In genomic region chr11:75016309-75016860, GRCm38 (mm10) we compare ENCODE assay signal across 13 mouse cellular contexts.
A peak's percentile ranks its signal among the peaks of the same experiment; 100 is the strongest.
DNase-seq lines count a peak whose midpoint lies in the region; ATAC-seq and TF ChIP-seq lines count a peak whose summit lies in the region.
"Had no signal": no experiment of that assay in that cellular context is flagged by ENCODE, and none has a peak within 500 bp of the region (broad histone marks: within the 10 kb centered on the region; RNA-seq: fewer than 3 reads in every experiment).

No protein-coding gene starts in this region.

- no peaks in the 10 kb centered on the region for H3K36me3 ChIP-seq in heart, embryonic 10.5 days
- 0 out of 2 replicates have a peak, but pooled peaks cover 4% of the 10 kb centered on the region for H3K36me3 ChIP-seq in lung, embryonic 14.5 days (ENCODE audit: insufficient read depth)
- no peaks in the 10 kb centered on the region for H3K36me3 ChIP-seq in stomach, embryonic 14.5 days (ENCODE audit: control insufficient read depth, insufficient read depth, low read length)
- no peaks in the 10 kb centered on the region for H3K36me3 ChIP-seq in midbrain, embryonic 13.5 days

- 0 out of 2 replicates have a peak overlapping the region, but pooled peaks have one; percentile 86 for H3K27ac ChIP-seq in heart, embryonic 10.5 days
- H3K27ac ChIP-seq in lung, embryonic 14.5 days (ENCODE audit: low read depth), result peak overlapping the region; percentile 91
- H3K27ac ChIP-seq in stomach, embryonic 14.5 days (ENCODE audit: low read length), result peak overlapping the region; percentile 91
- no peak overlapping the region for H3K27ac ChIP-seq in midbrain, embryonic 13.5 days
- no peak overlapping the region for H3K27ac ChIP-seq in cerebellum, adult 2 months (ENCODE audit: insufficient read depth, low read length)
- H3K27ac ChIP-seq: liver, embryonic 14.5 days had no signal

- no peak overlapping the region for H3K9ac ChIP-seq in lung, embryonic 14.5 days
- no peak overlapping the region for H3K9ac ChIP-seq in stomach, embryonic 14.5 days (replicated peaks; ENCODE audit: low read depth, low read length)
- no peak overlapping the region for H3K9ac ChIP-seq in midbrain, embryonic 13.5 days (replicated peaks)
- H3K9ac ChIP-seq: liver, embryonic 14.5 days had no signal

- no peak overlapping the region for H3K4me2 ChIP-seq in lung, embryonic 14.5 days
- H3K4me2 ChIP-seq in stomach, embryonic 14.5 days (replicated peaks; ENCODE audit: low read depth, low read length), result no peak overlapping the region
- no peak overlapping the region for H3K4me2 ChIP-seq in midbrain, embryonic 13.5 days (replicated peaks)
- H3K4me2 ChIP-seq: midbrain, embryonic 11.5 days had no signal

- ATAC-seq in lung, embryonic 14.5 days (ENCODE audit: insufficient read depth), result no peak
- ATAC-seq in stomach, embryonic 14.5 days (ENCODE audit: insufficient number of reproducible peaks, insufficient read depth, low FRiP score, low read depth), result no peak
- no peak for ATAC-seq in midbrain, embryonic 13.5 days

- WGBS in heart, embryonic 10.5 days, result 87% methylated on average over 5 of the region's 5 CpGs
- WGBS in lung, embryonic 14.5 days, result 73% methylated on average over 5 of the region's 5 CpGs
- WGBS in stomach, embryonic 14.5 days, result 72% methylated on average over 5 of the region's 5 CpGs
- WGBS in midbrain, embryonic 13.5 days, result 95% methylated on average over 5 of the region's 5 CpGs
- 94% methylated on average over 5 of the region's 5 CpGs for WGBS in cerebellum, adult 2 months

- H3K27me3 ChIP-seq in heart, embryonic 10.5 days (ENCODE audit: insufficient read depth, poor library complexity, severe bottlenecking), result no peaks in the 10 kb centered on the region
- no peaks in the 10 kb centered on the region for H3K27me3 ChIP-seq in lung, embryonic 14.5 days (ENCODE audit: insufficient read depth, low read length)
- no peaks in the 10 kb centered on the region for H3K27me3 ChIP-seq in stomach, embryonic 14.5 days (ENCODE audit: control insufficient read depth, insufficient read depth, low read length)
- H3K27me3 ChIP-seq in midbrain, embryonic 13.5 days, result no peaks in the 10 kb centered on the region
- H3K27me3 ChIP-seq in cerebellum, adult 2 months (ENCODE audit: control insufficient read depth, insufficient read depth, low read length), result no peaks in the 10 kb centered on the region

- H3K9me3 ChIP-seq in heart, embryonic 10.5 days, result no peaks in the 10 kb centered on the region
- H3K9me3 ChIP-seq in lung, embryonic 14.5 days (ENCODE audit: low read depth, low read length), result no peaks in the 10 kb centered on the region
- H3K9me3 ChIP-seq in stomach, embryonic 14.5 days (ENCODE audit: control insufficient read depth, low read depth, low read length), result no peaks in the 10 kb centered on the region
- no peaks in the 10 kb centered on the region for H3K9me3 ChIP-seq in midbrain, embryonic 13.5 days

- no peak for DNase-seq in heart, embryonic 10.5 days (ENCODE audit: low spot score)
- DNase-seq in heart, adult 8-10 months (ENCODE audit: low spot score), result no peak
- no peak for DNase-seq in lung, embryonic 14.5 days
- no peak for DNase-seq in lung, postnatal 10 days
- DNase-seq in fibroblast of lung, adult 2 months (ENCODE audit: low read depth), result peak; percentile 74
- no peak for DNase-seq in cerebellum, adult 2 months
- DNase-seq: adrenal gland, postnatal 25 days; gastrocnemius, postnatal 10 days had no signal

- peaks cover 52% of the 10 kb centered on the region for H3K4me1 ChIP-seq in heart, embryonic 10.5 days
- peaks cover 41% of the 10 kb centered on the region for H3K4me1 ChIP-seq in lung, embryonic 14.5 days (ENCODE audit: insufficient read depth)
- peaks cover 49% of the 10 kb centered on the region; the same call in 1 of the 2 replicates for H3K4me1 ChIP-seq in stomach, embryonic 14.5 days (ENCODE audit: control insufficient read depth, insufficient read depth, low read length)
- H3K4me1 ChIP-seq in midbrain, embryonic 13.5 days (replicated peaks), result peaks cover 38% of the 10 kb centered on the region
- peaks cover 9% of the 10 kb centered on the region for H3K4me1 ChIP-seq in cerebellum, adult 2 months (ENCODE audit: control insufficient read depth, insufficient read depth, low read length)

- H3K4me3 ChIP-seq in heart, embryonic 10.5 days, result no peak overlapping the region
- H3K4me3 ChIP-seq in lung, embryonic 14.5 days (ENCODE audit: low read depth, low read length), result no peak overlapping the region
- no peak overlapping the region for H3K4me3 ChIP-seq in stomach, embryonic 14.5 days (ENCODE audit: low read depth, low read length)
- H3K4me3 ChIP-seq in midbrain, embryonic 13.5 days (replicated peaks), result no peak overlapping the region
- no peak overlapping the region for H3K4me3 ChIP-seq in cerebellum, adult 2 months (replicated peaks; ENCODE audit: insufficient read depth, low read depth, low read length)
- H3K4me3 ChIP-seq: erythroblast, embryonic 14.5 days had no signal

- no peak for TF ChIP-seq CTCF in lung, embryonic 14.5 days (IDR thresholded peaks at IDR 0.05; ENCODE audit: low read depth)
- no peak for TF ChIP-seq CTCF in cerebellum, adult 2 months (IDR thresholded peaks at IDR 0.05; ENCODE audit: borderline replicate concordance, insufficient read depth, low read depth, low read length)

- no peak for TF ChIP-seq POLR2A in cerebellum, adult 2 months (IDR thresholded peaks at IDR 0.05; ENCODE audit: borderline replicate concordance, insufficient read depth, low read length)

Comparison
In these comparisons a context has a peak if more than half of its experiments do, and no peak if none do; other contexts are left out.
1. H3K27ac ChIP-seq: peak in heart, embryonic 10.5 days (single experiment), lung, embryonic 14.5 days (single experiment) and stomach, embryonic 14.5 days (single experiment); none in midbrain, embryonic 13.5 days (single experiment) and cerebellum, adult 2 months (single experiment).